In genomic region chr8:120532517-120533215, GRCm38 (mm10) we compare ENCODE assay signal across 8 mouse cellular contexts. TPM values are rescaled to one million over a fixed set of nuclear protein-coding genes. Genes with fewer than 3 reads are reported as not detected.
DNase-seq lines count a peak whose midpoint lies in the region; ATAC-seq and TF ChIP-seq lines count a peak whose summit lies in the region.

No protein-coding gene starts in this region.

- H3K4me1 ChIP-seq in heart, embryonic 10.5 days: peaks cover 95% of the 10 kb centered on the region
- peaks cover 82% of the 10 kb centered on the region for H3K4me1 ChIP-seq in forebrain, embryonic 13.5 days
- H3K4me1 ChIP-seq in liver, embryonic 14.5 days (replicated peaks; ENCODE audit: control insufficient read depth in 2 of 2, insufficient read depth in 2 of 2, low read length in 1 of 2): peaks cover 40 to 43% of the 10 kb centered on the region in 2 experiments
- peaks cover 52% of the 10 kb centered on the region for H3K4me1 ChIP-seq in stomach, embryonic 14.5 days (ENCODE audit: control insufficient read depth, insufficient read depth, low read length)

- no peaks in the 10 kb centered on the region for H3K9me3 ChIP-seq in heart, embryonic 10.5 days
- H3K9me3 ChIP-seq in forebrain, embryonic 13.5 days (replicated peaks): no peaks in the 10 kb centered on the region
- H3K9me3 ChIP-seq in liver, embryonic 14.5 days (ENCODE audit: control insufficient read depth, low read length): no peaks in the 10 kb centered on the region
- H3K9me3 ChIP-seq in stomach, embryonic 14.5 days (ENCODE audit: control insufficient read depth, low read depth, low read length): no peaks in the 10 kb centered on the region

- H3K27me3 ChIP-seq in heart, embryonic 10.5 days (ENCODE audit: insufficient read depth, poor library complexity, severe bottlenecking): peaks cover 14% of the 10 kb centered on the region; the same call in 1 of the 2 replicates
- no peaks in the 10 kb centered on the region for H3K27me3 ChIP-seq in C2C12 (ENCODE audit: control insufficient read depth, insufficient read depth, insufficient read length)
- H3K27me3 ChIP-seq in forebrain, embryonic 13.5 days: no peaks in the 10 kb centered on the region
- no peaks in the 10 kb centered on the region for H3K27me3 ChIP-seq in liver, embryonic 14.5 days (ENCODE audit: control insufficient read depth, insufficient read depth, low read length)
- H3K27me3 ChIP-seq in stomach, embryonic 14.5 days (ENCODE audit: control insufficient read depth, insufficient read depth, low read length): no peaks in the 10 kb centered on the region

- no peak for DNase-seq in heart, embryonic 10.5 days (ENCODE audit: low spot score)
- no peak for DNase-seq in heart, adult 18-20 months
- no peak for DNase-seq in liver, embryonic 14.5 days (ENCODE audit: low read depth in 3 of 3, low spot score in 3 of 3)
- DNase-seq in right cerebral cortex, adult 2 months (ENCODE audit: low spot score in 2 of 2): no peak

- peak overlapping the region; percentile 61 for H3K9ac ChIP-seq in forebrain, embryonic 13.5 days
- H3K9ac ChIP-seq in liver, embryonic 14.5 days (replicated peaks): no peak overlapping the region; the same call in 1 of the 2 replicates
- H3K9ac ChIP-seq in stomach, embryonic 14.5 days (replicated peaks; ENCODE audit: low read depth, low read length): 0 out of 2 replicates have a peak overlapping the region, but pooled peaks have one; percentile 6

- no peaks in the 10 kb centered on the region for H3K36me3 ChIP-seq in heart, embryonic 10.5 days
- H3K36me3 ChIP-seq in C2C12 (ENCODE audit: control insufficient read depth, insufficient read depth): no peaks in the 10 kb centered on the region
- no peaks in the 10 kb centered on the region for H3K36me3 ChIP-seq in forebrain, embryonic 13.5 days (ENCODE audit: poor library complexity, severe bottlenecking)
- peaks cover 3% of the 10 kb centered on the region for H3K36me3 ChIP-seq in liver, embryonic 14.5 days (replicated peaks; ENCODE audit: control insufficient read depth, insufficient read depth, low read depth)
- H3K36me3 ChIP-seq in stomach, embryonic 14.5 days (ENCODE audit: control insufficient read depth, insufficient read depth, low read length): no peaks in the 10 kb centered on the region

- peak overlapping the region; percentile 39 for H3ac ChIP-seq in C2C12 (ENCODE audit: control insufficient read depth, insufficient read length, low read depth)

- H3K79me3 ChIP-seq in C2C12 (ENCODE audit: low read depth): no peaks in the 10 kb centered on the region

- WGBS in heart, embryonic 10.5 days: 3% methylated on average over 29 of the region's 29 CpGs
- WGBS in forebrain, embryonic 13.5 days: 1% methylated on average over 27 of the region's 29 CpGs
- 8% methylated on average over 29 of the region's 29 CpGs for WGBS in liver, embryonic 14.5 days (ENCODE audit: insufficient replicate concordance)
- 6% methylated on average over 29 of the region's 29 CpGs for WGBS in stomach, embryonic 14.5 days

- H3K79me2 ChIP-seq in C2C12 (ENCODE audit: control insufficient read depth, insufficient read depth): no peaks in the 10 kb centered on the region

- peak overlapping the region; percentile 41 for H3K4me3 ChIP-seq in heart, embryonic 10.5 days
- no peak overlapping the region for H3K4me3 ChIP-seq in C2C12 (ENCODE audit: insufficient read depth, poor library complexity, severe bottlenecking)
- H3K4me3 ChIP-seq in forebrain, embryonic 13.5 days: peak overlapping the region; percentile 9
- H3K4me3 ChIP-seq in liver, embryonic 14.5 days (ENCODE audit: insufficient read depth in 1 of 2, low read depth in 2 of 2, low read length in 2 of 2): no peak overlapping the region
- H3K4me3 ChIP-seq in stomach, embryonic 14.5 days (ENCODE audit: low read depth, low read length): no peak overlapping the region

- H3K4me2 ChIP-seq in forebrain, embryonic 13.5 days: peak overlapping the region; percentile 91
- H3K4me2 ChIP-seq in liver, embryonic 14.5 days (ENCODE audit: low read depth): peak overlapping the region; percentile 44
- peak overlapping the region; percentile 17; the same call in 1 of the 2 replicates for H3K4me2 ChIP-seq in stomach, embryonic 14.5 days (replicated peaks; ENCODE audit: low read depth, low read length)

- peak; percentile 65 for ATAC-seq in forebrain, embryonic 13.5 days
- ATAC-seq in liver, embryonic 14.5 days (ENCODE audit: insufficient read depth): no peak
- ATAC-seq in stomach, embryonic 14.5 days (ENCODE audit: insufficient number of reproducible peaks, insufficient read depth, low FRiP score, low read depth): no peak
- ATAC-seq in frontal cortex, adult (ENCODE audit: low TSS enrichment): no peak

- no peak for TF ChIP-seq EP300 in liver, embryonic 14.5 days (IDR thresholded peaks at IDR 0.05; ENCODE audit: low read depth)

- TF ChIP-seq CTCF in C2C12 (IDR thresholded peaks at IDR 0.05; ENCODE audit: control insufficient read depth, insufficient read depth, insufficient read length): no peak
- TF ChIP-seq CTCF in liver, embryonic 14.5 days (IDR thresholded peaks at IDR 0.05; ENCODE audit: low read depth): no peak

- H3K27ac ChIP-seq in heart, embryonic 10.5 days: peak overlapping the region; percentile 85
- peak overlapping the region; percentile 100 for H3K27ac ChIP-seq in forebrain, embryonic 13.5 days
- no peak overlapping the region for H3K27ac ChIP-seq in liver, embryonic 14.5 days
- peak overlapping the region; percentile 21 for H3K27ac ChIP-seq in stomach, embryonic 14.5 days (ENCODE audit: low read length)

TF ChIP-seq in C2C12, 6 proteins besides CTCF, POLR2A, EP300 and RAD21:
- TF ChIP-seq MYOD1 (IDR thresholded peaks at IDR 0.05; ENCODE audit: control insufficient read depth, insufficient read length, low read depth) (no peak), MAX (IDR thresholded peaks at IDR 0.05) (no peak), FOSL1 (IDR thresholded peaks at IDR 0.05; ENCODE audit: insufficient read depth, low read length, poor library complexity, severe bottlenecking) (no peak), CEBPB (IDR thresholded peaks at IDR 0.05; ENCODE audit: low read depth) (no peak)

RNA-seq across cellular contexts. Expression of gene Gins2, which starts 56.4 kb away (rescaled TPM):
- 106 and 125 TPM in 2 replicates for polyA plus RNA-seq in heart, embryonic 10.5 days (2016; fragmentation: Nextera tagmentation; extraction: Ambion mirVana)
- 1 to 10 TPM in 1 of 2 experiments, under 1 TPM in 1; 0.98 to 1.8 TPM for total RNA-seq in heart, adult 18-20 months (2021)
- 69.8 TPM for polyA plus RNA-seq in C2C12 (2012; fragmentation: generic; extraction: Trizol)
- polyA plus RNA-seq in forebrain, embryonic 13.5 days (2015; fragmentation: Nextera tagmentation; extraction: Ambion mirVana): 66.9 and 79.8 TPM in 2 replicates
- 31.5 and 37.5 TPM in 2 replicates for polyA plus RNA-seq in liver, embryonic 14.5 days (2012; rRNA removed)
- polyA plus RNA-seq in liver, embryonic 14.5 days (2014; fragmentation: Nextera tagmentation; extraction: Ambion mirVana): 63.4 and 63.7 TPM in 2 replicates
- polyA plus RNA-seq in stomach, embryonic 14.5 days (2014; fragmentation: Nextera tagmentation; extraction: Ambion mirVana): 112 and 118 TPM in 2 replicates

Comparison
In these comparisons a context has a peak if more than half of its experiments do, and no peak if none do; other contexts are left out.
1. H3K4me3 ChIP-seq: peak in heart, embryonic 10.5 days (single experiment) and forebrain, embryonic 13.5 days (single experiment); none in C2C12 (single experiment), liver, embryonic 14.5 days (0 of 2) and stomach, embryonic 14.5 days (single experiment).
2. H3K4me2 ChIP-seq: peak in every context shown above with its lines; median percentile 91 in forebrain, embryonic 13.5 days; 44 in liver, embryonic 14.5 days; 17 in stomach, embryonic 14.5 days.